Mouse (Mus musculus): ENCODE measurements at regions not wholly inside any gene's neighbourhood (a gene's known extent, or its start where the extent isn't known, plus 50 kb on each side); places are given as distances from the start of the nearest gene placed in this dataset.
A peak's percentile ranks its signal among the peaks of the same experiment; 100 is the strongest.

- WGBS = 10% methylated on average over 6 of the region's 6 CpGs
- no peaks in the 10 kb centered on the region for H3K36me3 ChIP-seq (ENCODE audit: control insufficient read depth, insufficient read depth, low read length)
- H3K4me3 ChIP-seq (ENCODE audit: low read depth, low read length) = no peak overlapping the region
- no peak for ATAC-seq (ENCODE audit: low FRiP score)
- H3K27me3 ChIP-seq (ENCODE audit: control insufficient read depth, insufficient read depth, low read length) = no peaks in the 10 kb centered on the region
- H3K9ac ChIP-seq (ENCODE audit: low read depth, low read length) = no peak overlapping the region
- DNase-seq (ENCODE audit: low spot score) = no peak
- no peak overlapping the region for H3K4me2 ChIP-seq (replicated peaks; ENCODE audit: low read depth, low read length)
- H3K27ac ChIP-seq (ENCODE audit: low read depth, low read length) = no peak overlapping the region
- peaks cover 7% of the 10 kb centered on the region; the same call in 1 of the 2 replicates for H3K4me1 ChIP-seq (replicated peaks; ENCODE audit: control insufficient read depth, insufficient read depth, low read length)
- H3K9me3 ChIP-seq (ENCODE audit: control insufficient read depth, low read length) = no peaks in the 10 kb centered on the region
Measured at GRCm38 (mm10) chr5:106296721-106297120, 161.2 kb downstream of the Barhl2 start.

GRCm38 (mm10) chr5:106295993-106296392, 162.0 kb downstream of the Barhl2 start:
- WGBS = 34% methylated on average over 2 of the region's 2 CpGs
- Histone ChIP-seq H3K4me2 (replicated peaks; ENCODE audit: low read depth, low read length) (no peak overlapping the region), H3K4me1 (replicated peaks; ENCODE audit: control insufficient read depth, insufficient read depth, low read length) (peaks cover 7% of the 10 kb centered on the region; the same call in 1 of the 2 replicates), H3K27ac (ENCODE audit: low read depth, low read length) (no peak overlapping the region), H3K4me3 (ENCODE audit: low read depth, low read length) (no peak overlapping the region), H3K27me3 (ENCODE audit: control insufficient read depth, insufficient read depth, low read length) (no peaks in the 10 kb centered on the region), H3K9me3 (ENCODE audit: control insufficient read depth, low read length) (no peaks in the 10 kb centered on the region), H3K36me3 (ENCODE audit: control insufficient read depth, insufficient read depth, low read length) (no peaks in the 10 kb centered on the region), H3K9ac (ENCODE audit: low read depth, low read length) (no peak overlapping the region)
- ATAC-seq (ENCODE audit: low FRiP score) (no peak), DNase-seq (ENCODE audit: low spot score) (no peak)

- no peak overlapping the region for H3K27ac ChIP-seq (ENCODE audit: low read depth, low read length)
- peak; percentile 37 for DNase-seq (ENCODE audit: low spot score)
- WGBS = 2% methylated on average over 3 of the region's 3 CpGs
Measured at GRCm38 (mm10) chr5:106295538-106295937, 162.4 kb downstream of the Barhl2 start.

GRCm38 (mm10) chr5:106292387-106293229, 165.4 kb downstream of the Barhl2 start:
- Histone ChIP-seq H3K9ac (ENCODE audit: low read depth, low read length) (no peak overlapping the region), H3K36me3 (ENCODE audit: control insufficient read depth, insufficient read depth, low read length) (no peaks in the 10 kb centered on the region), H3K27ac (ENCODE audit: low read depth, low read length) (no peak overlapping the region), H3K4me1 (replicated peaks; ENCODE audit: control insufficient read depth, insufficient read depth, low read length) (peaks cover 7% of the 10 kb centered on the region; the same call in 1 of the 2 replicates), H3K4me3 (ENCODE audit: low read depth, low read length) (no peak overlapping the region), H3K9me3 (ENCODE audit: control insufficient read depth, low read length) (no peaks in the 10 kb centered on the region), H3K4me2 (replicated peaks; ENCODE audit: low read depth, low read length) (no peak overlapping the region), H3K27me3 (ENCODE audit: control insufficient read depth, insufficient read depth, low read length) (no peaks in the 10 kb centered on the region)
- 76% methylated on average over 16 of the region's 16 CpGs for WGBS
- no peak for DNase-seq (ENCODE audit: low spot score)
- no peak for ATAC-seq (ENCODE audit: low FRiP score)

More at GRCm38 (mm10) chr5:106295538-106295937, 162.4 kb downstream of the Barhl2 start:
- Histone ChIP-seq H3K4me2 (replicated peaks; ENCODE audit: low read depth, low read length) (no peak overlapping the region), H3K9me3 (ENCODE audit: control insufficient read depth, low read length) (no peaks in the 10 kb centered on the region), H3K36me3 (ENCODE audit: control insufficient read depth, insufficient read depth, low read length) (no peaks in the 10 kb centered on the region), H3K27me3 (ENCODE audit: control insufficient read depth, insufficient read depth, low read length) (no peaks in the 10 kb centered on the region), H3K4me1 (replicated peaks; ENCODE audit: control insufficient read depth, insufficient read depth, low read length) (peaks cover 7% of the 10 kb centered on the region; the same call in 1 of the 2 replicates), H3K9ac (ENCODE audit: low read depth, low read length) (no peak overlapping the region), H3K4me3 (ENCODE audit: low read depth, low read length) (no peak overlapping the region)
- no peak for ATAC-seq (ENCODE audit: low FRiP score)

GRCm38 (mm10) chr5:106285152-106285551, 172.8 kb downstream of the Barhl2 start:
- Histone ChIP-seq H3K27ac (ENCODE audit: low read depth, low read length) (no peak overlapping the region), H3K9ac (ENCODE audit: low read depth, low read length) (no peak overlapping the region), H3K36me3 (ENCODE audit: control insufficient read depth, insufficient read depth, low read length) (no peaks in the 10 kb centered on the region), H3K4me2 (replicated peaks; ENCODE audit: low read depth, low read length) (no peak overlapping the region), H3K27me3 (ENCODE audit: control insufficient read depth, insufficient read depth, low read length) (no peaks in the 10 kb centered on the region), H3K4me3 (ENCODE audit: low read depth, low read length) (no peak overlapping the region), H3K9me3 (ENCODE audit: control insufficient read depth, low read length) (no peaks in the 10 kb centered on the region), H3K4me1 (replicated peaks; ENCODE audit: control insufficient read depth, insufficient read depth, low read length) (no peaks in the 10 kb centered on the region)
- ATAC-seq (ENCODE audit: low FRiP score) (no peak), DNase-seq (ENCODE audit: low spot score) (peak; percentile 19)
- WGBS = 3% methylated on average over 4 of the region's 4 CpGs

- Histone ChIP-seq H3K36me3 (ENCODE audit: control insufficient read depth, insufficient read depth, low read length) (no peaks in the 10 kb centered on the region), H3K4me2 (replicated peaks; ENCODE audit: low read depth, low read length) (no peak overlapping the region), H3K4me1 (replicated peaks; ENCODE audit: control insufficient read depth, insufficient read depth, low read length) (no peaks in the 10 kb centered on the region), H3K9me3 (ENCODE audit: control insufficient read depth, low read length) (no peaks in the 10 kb centered on the region), H3K9ac (ENCODE audit: low read depth, low read length) (no peak overlapping the region), H3K4me3 (ENCODE audit: low read depth, low read length) (no peak overlapping the region), H3K27me3 (ENCODE audit: control insufficient read depth, insufficient read depth, low read length) (no peaks in the 10 kb centered on the region), H3K27ac (ENCODE audit: low read depth, low read length) (no peak overlapping the region)
- 27% methylated on average over 9 of the region's 9 CpGs for WGBS
- DNase-seq (ENCODE audit: low spot score) = peak; percentile 15
- no peak for ATAC-seq (ENCODE audit: low FRiP score)
Measured at GRCm38 (mm10) chr5:106284731-106285130, 173.2 kb downstream of the Barhl2 start.

- ATAC-seq (ENCODE audit: low FRiP score) = no peak
- Histone ChIP-seq H3K4me2 (replicated peaks; ENCODE audit: low read depth, low read length) (no peak overlapping the region), H3K36me3 (ENCODE audit: control insufficient read depth, insufficient read depth, low read length) (no peaks in the 10 kb centered on the region), H3K9ac (ENCODE audit: low read depth, low read length) (no peak overlapping the region), H3K4me3 (ENCODE audit: low read depth, low read length) (no peak overlapping the region), H3K27ac (ENCODE audit: low read depth, low read length) (no peak overlapping the region), H3K4me1 (replicated peaks; ENCODE audit: control insufficient read depth, insufficient read depth, low read length) (no peaks in the 10 kb centered on the region), H3K27me3 (ENCODE audit: control insufficient read depth, insufficient read depth, low read length) (no peaks in the 10 kb centered on the region), H3K9me3 (ENCODE audit: control insufficient read depth, low read length) (no peaks in the 10 kb centered on the region)
- no peak for DNase-seq (ENCODE audit: low spot score)
- 84% methylated on average over 9 of the region's 9 CpGs for WGBS
Measured at GRCm38 (mm10) chr5:106282646-106283045, 175.3 kb downstream of the Barhl2 start.

- no peak for ATAC-seq (ENCODE audit: low FRiP score)
- 91% methylated on average over 8 of the region's 8 CpGs for WGBS
- Histone ChIP-seq H3K9ac (ENCODE audit: low read depth, low read length) (no peak overlapping the region), H3K36me3 (ENCODE audit: control insufficient read depth, insufficient read depth, low read length) (no peaks in the 10 kb centered on the region), H3K4me3 (ENCODE audit: low read depth, low read length) (no peak overlapping the region), H3K9me3 (ENCODE audit: control insufficient read depth, low read length) (no peaks in the 10 kb centered on the region), H3K27me3 (ENCODE audit: control insufficient read depth, insufficient read depth, low read length) (no peaks in the 10 kb centered on the region), H3K4me2 (replicated peaks; ENCODE audit: low read depth, low read length) (no peak overlapping the region), H3K4me1 (replicated peaks; ENCODE audit: control insufficient read depth, insufficient read depth, low read length) (no peaks in the 10 kb centered on the region), H3K27ac (ENCODE audit: low read depth, low read length) (no peak overlapping the region)
- no peak for DNase-seq (ENCODE audit: low spot score)
Measured at GRCm38 (mm10) chr5:106277786-106278185, 180.2 kb downstream of the Barhl2 start.

- no peak for ATAC-seq (ENCODE audit: low FRiP score)
- H3K9me3 ChIP-seq (ENCODE audit: control insufficient read depth, low read length) = no peaks in the 10 kb centered on the region
- no peaks in the 10 kb centered on the region for H3K27me3 ChIP-seq (ENCODE audit: control insufficient read depth, insufficient read depth, low read length)
- no peak overlapping the region for H3K4me3 ChIP-seq (ENCODE audit: low read depth, low read length)
- no peaks in the 10 kb centered on the region for H3K36me3 ChIP-seq (ENCODE audit: control insufficient read depth, insufficient read depth, low read length)
- H3K4me2 ChIP-seq (replicated peaks; ENCODE audit: low read depth, low read length) = no peak overlapping the region
- no peaks in the 10 kb centered on the region for H3K4me1 ChIP-seq (replicated peaks; ENCODE audit: control insufficient read depth, insufficient read depth, low read length)
- no peak overlapping the region for H3K9ac ChIP-seq (ENCODE audit: low read depth, low read length)
- no peak overlapping the region for H3K27ac ChIP-seq (ENCODE audit: low read depth, low read length)
- no peak for DNase-seq (ENCODE audit: low spot score)
- WGBS = 90% methylated on average over 9 of the region's 9 CpGs
Measured at GRCm38 (mm10) chr5:106277231-106277630, 180.7 kb downstream of the Barhl2 start.

All from hindbrain, embryonic 11.5 days (tissue).